Mouse (Mus musculus) Muller cell, postnatal 12 days (primary cell): ENCODE results near the gene Foxf1.

ENCODE experiments used
- DNase-seq: peaks from one replicate; pipeline ENCODE4 v3.0.0-alpha.2; 2015; ENCODE audit errors: inconsistent ontology term

Foxf1 gene

DNA sequence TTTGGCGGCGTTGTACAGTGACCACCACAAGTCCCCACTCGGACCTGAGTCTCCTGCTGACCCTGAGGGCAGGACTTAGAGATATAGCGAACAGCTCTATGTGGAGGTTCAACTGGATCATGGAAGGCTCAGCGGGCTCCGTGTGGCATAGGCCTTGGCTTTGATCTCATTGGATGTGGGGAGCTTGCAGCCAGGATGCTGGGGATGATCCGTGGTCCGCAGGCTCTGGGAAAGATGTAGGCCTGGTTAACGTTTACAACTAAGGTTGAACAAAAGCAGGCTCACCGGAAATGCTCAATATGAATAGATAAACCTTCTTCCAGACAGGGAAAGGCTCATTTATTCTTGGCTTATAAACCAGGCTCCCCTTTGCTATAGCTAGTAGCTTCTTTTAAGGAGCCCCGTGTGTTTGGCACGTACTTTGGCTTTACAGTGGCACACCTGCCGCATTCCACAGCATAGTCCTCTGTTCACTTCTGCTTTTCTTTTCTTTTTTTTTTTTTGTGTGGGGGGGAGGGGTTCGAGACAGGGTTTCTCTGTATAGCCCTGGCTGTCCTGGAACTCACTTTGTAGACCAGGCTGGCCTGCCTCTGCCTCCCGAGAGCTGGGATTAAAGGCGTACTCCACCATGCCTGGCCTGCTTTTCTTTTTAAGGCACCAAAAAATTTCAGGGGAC lies 45.2 kb downstream of the Foxf1 start:
- DNase-seq, result no peak

GRCm38 (mm10) chr8:121130522-121130921 lies 46.3 kb downstream of the Foxf1 start:
- DNase-seq, result no peak

DNA sequence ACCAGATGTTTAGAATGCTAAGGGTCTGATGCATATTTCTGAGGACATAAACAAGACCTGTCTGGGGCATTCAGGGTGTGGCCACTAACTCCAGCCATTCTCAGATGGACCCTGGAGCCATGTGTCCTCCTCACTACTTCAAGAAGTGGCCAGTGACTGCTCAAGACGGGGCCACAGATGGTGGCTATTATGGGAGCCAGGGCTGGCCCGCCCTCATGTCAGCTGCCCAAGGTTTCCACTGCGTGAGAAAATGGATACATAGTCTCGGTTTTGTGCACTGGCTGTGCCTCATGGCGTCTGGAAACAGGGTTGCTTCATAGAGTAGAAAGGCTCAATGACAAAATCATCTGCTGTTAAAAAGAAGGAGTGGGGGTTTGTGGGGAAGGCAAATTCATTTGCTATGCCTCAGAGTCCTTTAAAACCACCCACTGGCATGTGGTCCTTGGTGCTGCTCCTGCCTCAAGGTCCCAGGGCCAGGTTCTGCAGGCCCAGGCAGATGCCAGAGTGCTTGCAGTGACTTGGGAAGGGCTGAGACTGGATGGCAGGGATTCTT lies 48.9 kb downstream of the Foxf1 start:
- no peak for DNase-seq

GRCm38 (mm10) chr8:121134102-121134501 lies 49.9 kb downstream of the Foxf1 start:
- no peak for DNase-seq

GRCm38 (mm10) chr8:121134512-121134911 lies 50.3 kb downstream of the Foxf1 start:
- DNase-seq, result no peak

GRCm38 (mm10) chr8:121136856-121137255 lies 52.7 kb downstream of the Foxf1 start:
- DNase-seq, result no peak
